Mouse (Mus musculus) cerebellum, adult 2 months (tissue): ENCODE measurements around the gene Scnn1b.

Experiments
- CTCF ChIP-seq: fragments of 200-500 bp; IDR thresholded peaks from 2 replicates; pipeline ENCODE4 v1.5.1; 2011; ENCODE audit warnings: low read depth, mild to moderate bottlenecking, control low read depth, low read length, moderate library complexity, borderline replicate concordance; ENCODE audit not compliant: insufficient read depth
- POLR2A ChIP-seq: fragments of 200-500 bp; IDR thresholded peaks from 2 replicates; pipeline ENCODE4 v1.6.1; 2011; ENCODE audit warnings: low read length, control low read depth, borderline replicate concordance; ENCODE audit not compliant: insufficient read depth

- TF ChIP-seq POLR2A, result no peak
- TF ChIP-seq CTCF, result no peak
Observed at GRCm38 (mm10) chr7:121961913-121962570, 97.2 kb downstream of the Scnn1b start.
